Mouse (Mus musculus) E14TG2a.4 (cell line): ENCODE measurements around the gene Treh.

Experiments
- CTCF ChIP-seq: conservative IDR thresholded peaks from 2 replicates; pipeline ENCODE4 v1.5.1; 2014; ENCODE audit warnings: low read length
- POU5F1 ChIP-seq: IDR thresholded peaks from 2 replicates; pipeline ENCODE4 v1.6.1; 2014; ENCODE audit warnings: low read length, borderline replicate concordance

DNA sequence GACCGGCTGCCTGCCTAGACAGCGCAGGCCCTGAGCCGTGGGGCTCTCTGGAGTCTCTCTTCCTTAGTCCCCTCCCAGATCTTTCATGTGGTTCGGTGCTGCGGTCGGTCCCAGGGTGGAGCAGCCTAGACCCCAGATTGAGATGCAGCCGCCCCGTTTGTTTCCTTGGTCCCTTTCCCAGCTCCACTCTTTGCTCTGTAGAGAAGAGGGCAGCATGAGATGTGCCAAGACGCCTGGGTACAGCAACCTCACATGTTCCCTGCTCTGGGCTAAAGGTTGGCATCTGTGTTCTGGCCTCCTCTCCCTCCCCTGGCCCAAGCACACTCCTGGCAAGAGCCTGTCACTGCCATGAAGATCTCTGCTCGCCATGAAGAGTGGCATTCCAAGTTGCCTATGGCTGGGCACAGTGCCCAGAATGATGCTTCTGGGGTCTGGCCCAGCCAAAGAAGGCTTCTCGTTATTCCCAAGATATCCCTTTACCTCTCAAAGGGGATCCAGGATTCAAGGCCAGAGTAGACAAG, 50.5 kb downstream of the Treh start:
- TF ChIP-seq CTCF: no peak
- no peak for TF ChIP-seq POU5F1
